Mouse (Mus musculus) ES-Bruce4 (cell line): ENCODE results near the gene Sorbs2.

Experiments used
- EP300 ChIP-seq: IDR thresholded peaks from 2 replicates; pipeline ENCODE4 v1.6.1; 2011; ENCODE audit warnings: low read depth, low read length; ENCODE audit not compliant: insufficient read depth
- POLR2A ChIP-seq: IDR thresholded peaks from one replicate; pipeline ENCODE4 v1.8.1; 2011; ENCODE audit warnings: low read length; ENCODE audit not compliant: insufficient read depth

DNA sequence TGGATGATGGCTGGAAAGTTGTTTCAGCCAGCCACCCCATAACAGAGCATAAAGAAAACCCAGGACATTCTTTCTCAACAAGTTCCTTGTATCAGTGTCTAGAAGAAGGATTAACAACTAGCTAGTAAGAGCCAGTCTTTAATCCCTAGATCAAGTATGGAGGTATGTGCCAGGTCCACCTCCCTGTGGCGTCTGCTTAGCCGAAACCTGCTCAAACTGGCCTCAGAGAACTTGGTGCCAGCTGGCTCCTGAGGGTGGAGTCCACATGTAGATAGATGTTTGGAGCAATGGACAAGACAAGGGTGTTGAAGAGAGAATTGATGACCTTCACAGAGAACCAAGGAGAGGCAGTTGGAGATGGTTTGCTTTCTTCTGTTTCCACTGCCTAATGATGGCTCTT lies 229.7 kb downstream of the Sorbs2 start:
- TF ChIP-seq EP300 (no peak), POLR2A (no peak)
